Mouse (Mus musculus): ENCODE results near the gene AY358078.

DNA sequence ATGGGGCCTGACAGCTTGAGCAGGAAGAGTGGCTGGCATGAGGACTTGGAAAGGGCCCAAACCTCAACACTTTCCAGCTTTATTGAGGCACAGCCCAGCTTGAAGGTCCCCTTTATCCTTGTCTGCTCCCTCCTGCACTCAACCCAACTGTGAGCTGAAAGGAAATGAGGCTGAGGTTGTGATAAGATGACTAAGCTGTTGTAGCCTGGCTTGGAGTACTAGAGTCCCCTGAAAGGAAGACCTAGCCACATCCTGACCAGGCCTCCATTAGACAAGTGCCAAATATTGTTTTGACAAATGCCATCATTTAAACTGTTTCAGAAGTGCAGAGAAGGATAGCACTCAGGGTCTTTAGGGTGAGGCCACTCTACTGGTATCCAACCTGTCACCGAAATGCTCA lies 22.1 kb upstream of the AY358078 start:
- TF ChIP-seq CTCF (IDR thresholded peaks at IDR 0.05; ENCODE audit: extremely low read depth, insufficient read depth, insufficient read length, insufficient replicate concordance) (no peak), POLR2A (IDR thresholded peaks at IDR 0.05; ENCODE audit: low read depth, low read length) (no peak)
